Mouse (Mus musculus): ENCODE measurements around the gene Ndufaf7.

DNA sequence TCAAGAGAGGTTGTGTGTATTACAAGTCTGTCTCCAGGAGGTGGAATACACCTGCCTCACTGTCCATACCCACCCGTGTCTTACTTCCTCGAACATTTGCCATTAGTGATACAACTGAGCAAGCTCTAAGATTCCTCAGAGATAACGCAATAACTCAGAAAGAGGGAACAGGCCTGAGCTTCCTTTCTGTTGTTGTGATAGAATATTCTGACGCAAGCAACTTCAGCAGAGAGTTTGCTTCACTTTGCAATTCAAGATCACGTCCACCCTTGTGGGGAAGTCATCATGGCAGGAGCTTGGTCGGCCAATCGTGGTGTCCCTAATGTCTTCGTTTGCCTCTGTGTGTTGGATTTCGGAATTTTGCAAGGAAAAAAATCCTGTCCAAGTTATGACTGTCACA lies 45.9 kb upstream of the Ndufaf7 start:
- no peak for TF ChIP-seq POLR2A (IDR thresholded peaks at IDR 0.05; ENCODE audit: low read depth, low read length)
- no peak for TF ChIP-seq CTCF (conservative IDR thresholded peaks at IDR 0.05; ENCODE audit: insufficient read depth, insufficient read length, low read depth, low read length)
